Mouse (Mus musculus) gastrocnemius, adult 18-20 months (tissue): ENCODE results near the gene Gata1. TPM values are rescaled to one million over a fixed set of nuclear protein-coding genes. Genes with fewer than 3 reads are reported as not detected.
"Not testable (repeated sequence)": the region's sequence is repeated elsewhere in the genome, so short reads cannot be mapped to it uniquely, and the experiment has no call there.

Experiments used
- DNase-seq: peaks from one replicate; pipeline ENCODE4 v3.0.0; 2021; ENCODE audit warnings: low spot score
- long read RNA-seq, 2 experiments: library from polyadenylated mRNA; stranded (forward); transcript quantifications; one replicate each; pipeline ENCODE4 v2.0.0; 2021
- total RNA-seq, 2 experiments: library from RNA; stranded (reverse); gene quantifications; 2 replicates each; pipeline ENCODE4 v1.2.3; 2021

The Gata1 gene
- total RNA-seq, result not detected
- long read RNA-seq, experiment 1, result 0 reads
- long read RNA-seq, experiment 2, result 0 reads

GRCm38 (mm10) chrX:7977892-7978291, at the start of gene Gata1:
Gata1 (minus strand) TSS chrX:7978071.
- DNase-seq, result no peak

GRCm38 (mm10) chrX:8026811-8027210, 48.9 kb upstream of the Gata1 start:
- DNase-seq, result no peak

GRCm38 (mm10) chrX:8024795-8025194, 46.9 kb upstream of the Gata1 start:
- DNase-seq, result no peak

- no peak for DNase-seq
Observed at GRCm38 (mm10) chrX:8020111-8020778, 42.4 kb upstream of the Gata1 start.

GRCm38 (mm10) chrX:8018286-8018685, 40.4 kb upstream of the Gata1 start, which contains the start of gene Glod5:
Glod5 (minus strand) TSS chrX:8018492.
- no peak for DNase-seq

- DNase-seq, result peak; percentile 4
Observed at GRCm38 (mm10) chrX:8017142-8017541, 39.3 kb upstream of the Gata1 start.

- not testable (repeated sequence) for DNase-seq
Observed at GRCm38 (mm10) chrX:8015675-8016074, 37.8 kb upstream of the Gata1 start.

- no peak for DNase-seq
Observed at GRCm38 (mm10) chrX:8013569-8014314, 35.9 kb upstream of the Gata1 start.

- DNase-seq, result no peak
Observed at GRCm38 (mm10) chrX:8013157-8013556, 35.3 kb upstream of the Gata1 start.

GRCm38 (mm10) chrX:8009356-8009755, 31.5 kb upstream of the Gata1 start:
- not testable (repeated sequence) for DNase-seq

GRCm38 (mm10) chrX:8008543-8008942, 30.7 kb upstream of the Gata1 start:
- DNase-seq, result no peak

GRCm38 (mm10) chrX:8002971-8003370, 25.1 kb upstream of the Gata1 start:
- DNase-seq, result no peak

- no peak for DNase-seq
Observed at GRCm38 (mm10) chrX:8002001-8002400, 24.1 kb upstream of the Gata1 start.

- no peak for DNase-seq
Observed at GRCm38 (mm10) chrX:8000546-8001192, 22.8 kb upstream of the Gata1 start.

- DNase-seq, result no peak
Observed at GRCm38 (mm10) chrX:7993068-7993735, 15.3 kb upstream of the Gata1 start.

GRCm38 (mm10) chrX:7992379-7993067, 14.7 kb upstream of the Gata1 start:
- no peak for DNase-seq

GRCm38 (mm10) chrX:7981368-7981767, 3.5 kb upstream of the Gata1 start:
- DNase-seq, result no peak

- no peak for DNase-seq
Observed at GRCm38 (mm10) chrX:7971292-7971691, 6.6 kb downstream of the Gata1 start.

- no peak for DNase-seq
Observed at GRCm38 (mm10) chrX:7968899-7969298, 9.0 kb downstream of the Gata1 start.

GRCm38 (mm10) chrX:7968226-7968625, 9.6 kb downstream of the Gata1 start:
- DNase-seq, result no peak

- DNase-seq, result no peak
Observed at GRCm38 (mm10) chrX:7967596-7968201, 10.2 kb downstream of the Gata1 start.
